10 mouse cellular contexts compared by ENCODE assay signal in the genomic region with DNA sequence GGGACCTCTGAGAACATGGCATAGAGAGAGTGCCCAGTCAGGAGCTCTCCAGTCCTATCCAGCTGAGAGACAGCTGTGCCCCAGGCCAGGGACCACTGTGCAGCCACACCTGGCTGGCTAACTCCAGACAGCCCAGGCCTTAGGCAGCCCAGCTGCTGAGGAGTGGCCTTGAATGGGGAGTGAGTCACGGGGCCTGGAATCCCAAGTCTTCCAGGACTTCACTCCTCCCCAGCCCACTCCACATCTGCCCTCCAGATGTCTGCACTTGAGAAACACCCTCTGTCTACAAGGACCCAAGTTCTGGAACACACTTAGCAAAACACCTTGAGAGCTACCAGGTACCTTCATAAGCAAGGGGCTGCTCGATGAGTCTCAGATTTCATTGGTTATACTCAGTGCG. TPM values are rescaled to one million over a fixed set of nuclear protein-coding genes. Genes with fewer than 3 reads are reported as not detected.
DNase-seq lines count a peak whose midpoint lies in the region; ATAC-seq and TF ChIP-seq lines count a peak whose summit lies in the region.
"Had no signal": no experiment of that assay in that cellular context is flagged by ENCODE, and none has a peak within 500 bp of the region (broad histone marks: within the 10 kb centered on the region; RNA-seq: fewer than 3 reads in every experiment).

No protein-coding gene starts in this region.

- no peak overlapping the region for H3K4me2 ChIP-seq in hindbrain, embryonic 11.5 days (replicated peaks; ENCODE audit: low read depth, low read length)
- H3K4me2 ChIP-seq in hindbrain, postnatal 0 days (ENCODE audit: low read depth, low read length) = no peak overlapping the region
- no peak overlapping the region for H3K4me2 ChIP-seq in embryonic facial prominence, embryonic 14.5 days (ENCODE audit: low read depth, low read length)
- no peak overlapping the region for H3K4me2 ChIP-seq in midbrain, embryonic 16.5 days (ENCODE audit: low read length)
- H3K4me2 ChIP-seq in kidney, embryonic 16.5 days (replicated peaks; ENCODE audit: low read depth, low read length) = no peak overlapping the region

- no peak overlapping the region for H3K4me3 ChIP-seq in hindbrain, embryonic 11.5 days (ENCODE audit: low read depth, low read length)
- no peak overlapping the region for H3K4me3 ChIP-seq in hindbrain, postnatal 0 days (ENCODE audit: low read length)
- H3K4me3 ChIP-seq in embryonic facial prominence, embryonic 14.5 days (ENCODE audit: low read depth, low read length) = no peak overlapping the region
- no peak overlapping the region for H3K4me3 ChIP-seq in macrophage (ENCODE audit: inconsistent target)
- no peak overlapping the region for H3K4me3 ChIP-seq in midbrain, embryonic 16.5 days (ENCODE audit: low read depth, low read length)
- no peak overlapping the region for H3K4me3 ChIP-seq in kidney, embryonic 16.5 days (ENCODE audit: low read length)

- H3K27ac ChIP-seq in hindbrain, embryonic 11.5 days (ENCODE audit: low read depth, low read length) = no peak overlapping the region
- no peak overlapping the region for H3K27ac ChIP-seq in hindbrain, postnatal 0 days
- no peak overlapping the region for H3K27ac ChIP-seq in embryonic facial prominence, embryonic 14.5 days (replicated peaks; ENCODE audit: low read depth, low read length)
- peak overlapping the region; percentile 92 for H3K27ac ChIP-seq in macrophage
- no peak overlapping the region for H3K27ac ChIP-seq in midbrain, embryonic 16.5 days (ENCODE audit: low read length)
- H3K27ac ChIP-seq in kidney, embryonic 16.5 days (ENCODE audit: low read length) = no peak overlapping the region

- H3K79me2 ChIP-seq in macrophage (ENCODE audit: inconsistent target) = peaks cover 96% of the 10 kb centered on the region

- no peak for TF ChIP-seq CTCF in hindbrain, postnatal 0 days (IDR thresholded peaks at IDR 0.05; ENCODE audit: low read depth)

- no peak for ATAC-seq in hindbrain, embryonic 11.5 days (ENCODE audit: low FRiP score)
- no peak for ATAC-seq in hindbrain, postnatal 0 days
- ATAC-seq in embryonic facial prominence, embryonic 14.5 days (ENCODE audit: low read depth) = peak; percentile 69; the same call in 1 of the 2 replicates
- no peak for ATAC-seq in midbrain, embryonic 16.5 days
- no peak for ATAC-seq in kidney, embryonic 16.5 days (ENCODE audit: low FRiP score, low TSS enrichment)
- ATAC-seq: forebrain, embryonic 16.5 days; hindbrain, embryonic 16.5 days had no signal

- no peaks in the 10 kb centered on the region for H3K9me3 ChIP-seq in hindbrain, embryonic 11.5 days (ENCODE audit: control insufficient read depth, low read length)
- H3K9me3 ChIP-seq in hindbrain, postnatal 0 days (ENCODE audit: low read length) = no peaks in the 10 kb centered on the region
- no peaks in the 10 kb centered on the region for H3K9me3 ChIP-seq in embryonic facial prominence, embryonic 14.5 days (ENCODE audit: control insufficient read depth, low read length)
- H3K9me3 ChIP-seq in midbrain, embryonic 16.5 days (replicated peaks; ENCODE audit: control insufficient read depth, low read length, poor library complexity, severe bottlenecking) = no peaks in the 10 kb centered on the region
- H3K9me3 ChIP-seq in kidney, embryonic 16.5 days (ENCODE audit: low read length) = no peaks in the 10 kb centered on the region

- no peak overlapping the region for H3K9ac ChIP-seq in hindbrain, embryonic 11.5 days (ENCODE audit: low read depth, low read length)
- no peak overlapping the region for H3K9ac ChIP-seq in hindbrain, postnatal 0 days (replicated peaks; ENCODE audit: low read length)
- H3K9ac ChIP-seq in embryonic facial prominence, embryonic 14.5 days (ENCODE audit: low read depth, low read length) = no peak overlapping the region
- H3K9ac ChIP-seq in midbrain, embryonic 16.5 days (ENCODE audit: low read depth, low read length) = no peak overlapping the region
- H3K9ac ChIP-seq in kidney, embryonic 16.5 days (replicated peaks; ENCODE audit: low read length) = no peak overlapping the region

- H3K27me3 ChIP-seq in hindbrain, embryonic 11.5 days (ENCODE audit: control insufficient read depth, insufficient read depth, low read length) = no peaks in the 10 kb centered on the region
- no peaks in the 10 kb centered on the region for H3K27me3 ChIP-seq in hindbrain, postnatal 0 days (ENCODE audit: insufficient read depth, low read length)
- no peaks in the 10 kb centered on the region for H3K27me3 ChIP-seq in embryonic facial prominence, embryonic 14.5 days (replicated peaks; ENCODE audit: control insufficient read depth, insufficient read depth, low read length)
- no peaks in the 10 kb centered on the region for H3K27me3 ChIP-seq in midbrain, embryonic 16.5 days (ENCODE audit: control insufficient read depth, insufficient read depth, low read depth, low read length)
- no peaks in the 10 kb centered on the region for H3K27me3 ChIP-seq in kidney, embryonic 16.5 days (ENCODE audit: insufficient read depth, low read length)

- DNase-seq in hindbrain, embryonic 11.5 days (ENCODE audit: low spot score) = peak; percentile 34
- DNase-seq in hindbrain, postnatal 0 days (ENCODE audit: low spot score) = no peak
- peak; percentile 30 for DNase-seq in R1 (ENCODE audit: low read depth, low spot score)
- peak; percentile 80 for DNase-seq in embryonic facial prominence, embryonic 14.5 days (ENCODE audit: low spot score)
- DNase-seq: cerebellum, adult 2 months had no signal

- H3K36me3 ChIP-seq in hindbrain, embryonic 11.5 days (ENCODE audit: control insufficient read depth, insufficient read depth, low read length) = no peaks in the 10 kb centered on the region
- H3K36me3 ChIP-seq in hindbrain, postnatal 0 days (ENCODE audit: insufficient read depth, low read length) = no peaks in the 10 kb centered on the region
- no peaks in the 10 kb centered on the region for H3K36me3 ChIP-seq in embryonic facial prominence, embryonic 14.5 days (ENCODE audit: control insufficient read depth, insufficient read depth, low read length)
- no peaks in the 10 kb centered on the region for H3K36me3 ChIP-seq in macrophage (ENCODE audit: inconsistent target)
- no peaks in the 10 kb centered on the region for H3K36me3 ChIP-seq in midbrain, embryonic 16.5 days (ENCODE audit: control insufficient read depth, insufficient read depth, low read length)
- peaks cover under 1% of the 10 kb centered on the region; the same call in 1 of the 2 replicates for H3K36me3 ChIP-seq in kidney, embryonic 16.5 days (ENCODE audit: insufficient read depth, low read length)

- WGBS in hindbrain, embryonic 11.5 days = 75% methylated on average over 3 of the region's 3 CpGs
- WGBS in hindbrain, postnatal 0 days = 93% methylated on average over 3 of the region's 3 CpGs
- 32% methylated on average over 3 of the region's 3 CpGs for WGBS in embryonic facial prominence, embryonic 14.5 days
- 98% methylated on average over 3 of the region's 3 CpGs for WGBS in macrophage (ENCODE audit: missing documents)
- 87% methylated on average over 3 of the region's 3 CpGs for WGBS in midbrain, embryonic 16.5 days
- WGBS in kidney, embryonic 16.5 days = 68% methylated on average over 3 of the region's 3 CpGs

- H3K4me1 ChIP-seq in hindbrain, embryonic 11.5 days (replicated peaks; ENCODE audit: control insufficient read depth, insufficient read depth, low read length) = no peaks in the 10 kb centered on the region
- peaks cover 27% of the 10 kb centered on the region for H3K4me1 ChIP-seq in hindbrain, postnatal 0 days (ENCODE audit: insufficient read depth, low read length)
- H3K4me1 ChIP-seq in embryonic facial prominence, embryonic 14.5 days (ENCODE audit: control insufficient read depth, insufficient read depth, low read length) = peaks cover 19% of the 10 kb centered on the region
- H3K4me1 ChIP-seq in midbrain, embryonic 16.5 days (ENCODE audit: control insufficient read depth, insufficient read depth, low read length) = peaks cover 11% of the 10 kb centered on the region
- peaks cover 38% of the 10 kb centered on the region for H3K4me1 ChIP-seq in kidney, embryonic 16.5 days (ENCODE audit: insufficient read depth, low read length)

RNA-seq across cellular contexts. Expression of gene Csrp1, which starts 51.5 kb away (rescaled TPM):
- 42.2 and 42.8 TPM in 2 replicates for polyA plus RNA-seq in hindbrain, embryonic 11.5 days (2014; fragmentation: Nextera tagmentation; extraction: Ambion mirVana)
- 93.1 and 95.2 TPM in 2 replicates for total RNA-seq in hindbrain, postnatal 0 days (2014; rRNA removed)
- polyA plus RNA-seq in hindbrain, postnatal 0 days (2015; fragmentation: Nextera tagmentation; extraction: Ambion mirVana) = 33.0 and 35.2 TPM in 2 replicates
- 112 and 119 TPM in 2 replicates for polyA plus RNA-seq in embryonic facial prominence, embryonic 14.5 days (2014; fragmentation: Nextera tagmentation; extraction: Ambion mirVana)
- 10 to 100 TPM; 16.8 to 68.0 (median 25.6) TPM for total RNA-seq in macrophage (2018; cell fraction: chromatin; rRNA removed)
- 100 to 1,000 TPM; 145 to 243 (median 187) TPM for total RNA-seq in macrophage (2018; cell fraction: cytosol; rRNA removed)
- 100 to 1,000 TPM in 7 of 26 experiments, 10 to 100 TPM in 19; 50.8 to 118 (median 81.4) TPM for total RNA-seq in macrophage (2018; cell fraction: nucleus; rRNA removed)
- 110 to 227 TPM (median 177 TPM) in 3 replicates for polyA plus RNA-seq in macrophage (2018)
- 11.4 and 13.1 TPM in 2 replicates for polyA plus RNA-seq in midbrain, embryonic 16.5 days (2015; fragmentation: Nextera tagmentation; extraction: Ambion mirVana)
- 141 and 157 TPM in 2 replicates for polyA plus RNA-seq in kidney, embryonic 16.5 days (2015; fragmentation: Nextera tagmentation; extraction: Ambion mirVana)
